Comparison of ENCODE assay signal across 11 mouse cellular contexts in genomic region chr5:137631591-137631990, GRCm38 (mm10). TPM values are rescaled to one million over a fixed set of nuclear protein-coding genes. Genes with fewer than 3 reads are reported as not detected.
A peak's percentile ranks its signal among the peaks of the same experiment; 100 is the strongest.
DNase-seq lines count a peak whose midpoint lies in the region; ATAC-seq and TF ChIP-seq lines count a peak whose summit lies in the region.
"Had no signal": no experiment of that assay in that cellular context is flagged by ENCODE, and none has a peak within 500 bp of the region (broad histone marks: within the 10 kb centered on the region; RNA-seq: fewer than 3 reads in every experiment).

No protein-coding gene starts in this region.

- no peak for ATAC-seq in liver, embryonic 12.5 days

- intact Hi-C loops in heart, postnatal 10 days (cut with DNase I) = loop anchor here (2.0 kb wide), 1 partner anchor 31 kb away; the partner anchor contains the start of gene Mospd3

- TF ChIP-seq CTCF in thymus, adult 2 months (IDR thresholded peaks at IDR 0.05; ENCODE audit: borderline replicate concordance, control insufficient read depth, extremely low read depth, insufficient read depth, low read length, poor library complexity) = no peak

- H3K27ac ChIP-seq in heart, embryonic 10.5 days = peak overlapping the region; percentile 92; the same call in 1 of the 2 replicates
- peak overlapping the region; percentile 95 for H3K27ac ChIP-seq in thymus, adult 2 months (ENCODE audit: control insufficient read depth, insufficient read depth, low read length)
- peak overlapping the region; percentile 96 for H3K27ac ChIP-seq in liver, embryonic 12.5 days

- H3K9me3 ChIP-seq in heart, embryonic 10.5 days = no peaks in the 10 kb centered on the region
- no peaks in the 10 kb centered on the region for H3K9me3 ChIP-seq in liver, embryonic 12.5 days (replicated peaks)

- no peaks in the 10 kb centered on the region for H3K27me3 ChIP-seq in heart, embryonic 10.5 days (ENCODE audit: insufficient read depth, poor library complexity, severe bottlenecking)
- H3K27me3 ChIP-seq in thymus, adult 2 months (ENCODE audit: control insufficient read depth, insufficient read depth, low read length) = no peaks in the 10 kb centered on the region
- 0 out of 2 replicates have a peak, but pooled peaks cover 5% of the 10 kb centered on the region for H3K27me3 ChIP-seq in liver, embryonic 12.5 days (replicated peaks)

- H3K36me3 ChIP-seq in heart, embryonic 10.5 days = peaks cover 34% of the 10 kb centered on the region
- H3K36me3 ChIP-seq in thymus, adult 2 months (ENCODE audit: control insufficient read depth, insufficient read depth, low read length) = peaks cover 27% of the 10 kb centered on the region
- H3K36me3 ChIP-seq in liver, embryonic 12.5 days = peaks cover 50% of the 10 kb centered on the region

- DNase-seq in heart, embryonic 10.5 days (ENCODE audit: low spot score) = no peak
- DNase-seq in heart, postnatal 10 days = no peak
- peak; percentile 22 for DNase-seq in thymus, adult 2 months
- no peak for DNase-seq in thymus, postnatal 14 days
- no peak for DNase-seq in ovary, postnatal 36 days (ENCODE audit: low spot score)
- no peak for DNase-seq in right cerebral cortex, postnatal 36 days (ENCODE audit: low spot score in 2 of 2)
- DNase-seq in thymus, postnatal 36 days = no peak
- DNase-seq: cerebellum, adult 9-10 months had no signal

- H3K4me3 ChIP-seq in heart, embryonic 10.5 days = peak overlapping the region; percentile 19; the same call in 1 of the 2 replicates
- peak overlapping the region; percentile 45 for H3K4me3 ChIP-seq in thymus, adult 2 months (ENCODE audit: control insufficient read depth, insufficient read depth, low read length)
- peak overlapping the region; percentile 84 for H3K4me3 ChIP-seq in liver, embryonic 12.5 days

- no peak for TF ChIP-seq POLR2A in thymus, adult 2 months (IDR thresholded peaks at IDR 0.05; ENCODE audit: control insufficient read depth, extremely low read depth, insufficient read depth, low read length, poor library complexity)

- WGBS in heart, embryonic 10.5 days = 44% methylated on average over 4 of the region's 4 CpGs
- 2% methylated on average over 4 of the region's 4 CpGs for WGBS in thymus, adult 2 months
- 11% methylated on average over 4 of the region's 4 CpGs for WGBS in liver, embryonic 12.5 days (ENCODE audit: insufficient replicate concordance)

- H3K4me2 ChIP-seq in liver, embryonic 12.5 days = peak overlapping the region; percentile 93

- peak overlapping the region; percentile 85 for H3K9ac ChIP-seq in liver, embryonic 12.5 days

- H3K4me1 ChIP-seq in heart, embryonic 10.5 days = peaks cover 27% of the 10 kb centered on the region
- peaks cover 23% of the 10 kb centered on the region for H3K4me1 ChIP-seq in thymus, adult 2 months (replicated peaks; ENCODE audit: control insufficient read depth, insufficient read depth, low read length)
- H3K4me1 ChIP-seq in liver, embryonic 12.5 days = peaks cover 49% of the 10 kb centered on the region

RNA-seq across cellular contexts. Expression of gene Gm20605, which starts 2.6 kb away (rescaled TPM):
- 7.7 and 9.8 TPM in 2 replicates for polyA plus RNA-seq in heart, embryonic 10.5 days (2016; fragmentation: Nextera tagmentation; extraction: Ambion mirVana)
- total RNA-seq in heart, postnatal 10 days (2021) = 1 to 10 TPM; 5.0 to 5.9 TPM
- polyA plus RNA-seq in thymus, adult 2 months (2012; rRNA removed) = 149 and 153 TPM in 2 replicates
- 7.8 and 9.0 TPM in 2 replicates for polyA plus RNA-seq in liver, embryonic 12.5 days (2016; fragmentation: Nextera tagmentation; extraction: Ambion mirVana)

RNA-seq across cellular contexts. Expression of gene Lrch4, which starts 2.7 kb away (rescaled TPM):
- 23.3 and 23.7 TPM in 2 replicates for polyA plus RNA-seq in heart, embryonic 10.5 days (2016; fragmentation: Nextera tagmentation; extraction: Ambion mirVana)
- 10 to 100 TPM; 20.2 to 21.7 TPM for total RNA-seq in heart, postnatal 10 days (2021)
- polyA plus RNA-seq in thymus, adult 2 months (2012; rRNA removed) = 576 and 587 TPM in 2 replicates
- polyA plus RNA-seq in liver, embryonic 12.5 days (2016; fragmentation: Nextera tagmentation; extraction: Ambion mirVana) = 33.4 and 36.0 TPM in 2 replicates

RNA-seq across cellular contexts. Expression of gene Fbxo24, which starts 2.8 kb away (rescaled TPM):
- polyA plus RNA-seq in heart, embryonic 10.5 days (2016; fragmentation: Nextera tagmentation; extraction: Ambion mirVana) = 0.28 and 0.31 TPM in 2 replicates
- under 1 TPM; 0.20 to 0.29 TPM for total RNA-seq in heart, postnatal 10 days (2021)
- polyA plus RNA-seq in thymus, adult 2 months (2012; rRNA removed) = 0.27 and 0.31 TPM in 2 replicates
- 0.10 TPM in 1 of 2 replicates, not detected in the other for polyA plus RNA-seq in liver, embryonic 12.5 days (2016; fragmentation: Nextera tagmentation; extraction: Ambion mirVana)

RNA-seq across cellular contexts. Expression of gene Sap25, which starts 9.5 kb away (rescaled TPM):
- 4.8 and 6.4 TPM in 2 replicates for polyA plus RNA-seq in heart, embryonic 10.5 days (2016; fragmentation: Nextera tagmentation; extraction: Ambion mirVana)
- 1 to 10 TPM; 3.2 to 3.9 TPM for total RNA-seq in heart, postnatal 10 days (2021)
- polyA plus RNA-seq in thymus, adult 2 months (2012; rRNA removed) = 576 and 646 TPM in 2 replicates
- 6.0 and 6.5 TPM in 2 replicates for polyA plus RNA-seq in liver, embryonic 12.5 days (2016; fragmentation: Nextera tagmentation; extraction: Ambion mirVana)

RNA-seq across cellular contexts. Expression of gene Irs3, which starts 13.9 kb away (rescaled TPM):
- 0.60 and 0.74 TPM in 2 replicates for polyA plus RNA-seq in heart, embryonic 10.5 days (2016; fragmentation: Nextera tagmentation; extraction: Ambion mirVana)
- total RNA-seq in heart, postnatal 10 days (2021) = under 1 TPM; 0.24 to 0.35 TPM
- 2.2 and 2.5 TPM in 2 replicates for polyA plus RNA-seq in thymus, adult 2 months (2012; rRNA removed)
- 0.05 and 0.07 TPM in 2 replicates for polyA plus RNA-seq in liver, embryonic 12.5 days (2016; fragmentation: Nextera tagmentation; extraction: Ambion mirVana)
- total RNA-seq: layer of hippocampus, postnatal 14 days had no signal
- polyA plus RNA-seq: thymus, postnatal 0 days had no signal

Comparison
In these comparisons a context has a peak if more than half of its experiments do, and no peak if none do; other contexts are left out.
1. H3K4me3 ChIP-seq: peak in every context shown above with its lines; median percentile 84 in liver, embryonic 12.5 days; 45 in thymus, adult 2 months; 19 in heart, embryonic 10.5 days.
2. RNA of gene Gm20605, which starts 2.6 kb away (polyA plus RNA-seq): 149 to 153 TPM in thymus, adult 2 months; 7.7 to 9.8 TPM in heart, embryonic 10.5 days and 7.8 to 9.0 TPM in liver, embryonic 12.5 days; every median in the first group is over 10 times any median in the second.
3. RNA of gene Lrch4, which starts 2.7 kb away (polyA plus RNA-seq): 576 to 587 TPM in thymus, adult 2 months; 33.4 to 36.0 TPM in liver, embryonic 12.5 days and 23.3 to 23.7 TPM in heart, embryonic 10.5 days; every median in the first group is over 10 times any median in the second.
4. Peak in every context shown above with its lines, with median percentiles within 50 percentile points of each other: H3K27ac ChIP-seq.